Mouse (Mus musculus): ENCODE data around the gene Tsen34. TPM values are rescaled to one million over a fixed set of nuclear protein-coding genes. Genes with fewer than 3 reads are reported as not detected.

The Tsen34 gene
- polyA plus RNA-seq (2016; fragmentation: Nextera tagmentation; extraction: Ambion mirVana): 269 and 282 TPM in 2 replicates

- WGBS: under 1% methylated on average over 49 of the region's 49 CpGs
These were observed at the start of gene Tsen34 for GRCm38 (mm10) chr7:3692382-3692986. Gene Tsen34, plus strand, starts transcription at chr7:3692863.

GRCm38 (mm10) chr7:3643412-3643811 lies 49.3 kb upstream of the Tsen34 start:
- peak overlapping the region; percentile 100; the same call in 1 of the 2 replicates for H3K4me3 ChIP-seq

More at GRCm38 (mm10) chr7:3692382-3692986, at the start of gene Tsen34:
- peaks cover 28% of the 10 kb centered on the region for H3K4me1 ChIP-seq (replicated peaks)
- H3K36me3 ChIP-seq: peaks cover 31% of the 10 kb centered on the region
- peak within 1 kb of the TSS; percentile 72 for H3K4me3 ChIP-seq
- DNase-seq (ENCODE audit: low spot score): no peak
- no peaks in the 10 kb centered on the region for H3K9me3 ChIP-seq
- peak within 1 kb of the TSS; percentile 92 for H3K27ac ChIP-seq
- no peaks in the 10 kb centered on the region for H3K27me3 ChIP-seq (ENCODE audit: insufficient read depth, poor library complexity, severe bottlenecking)

DNA sequence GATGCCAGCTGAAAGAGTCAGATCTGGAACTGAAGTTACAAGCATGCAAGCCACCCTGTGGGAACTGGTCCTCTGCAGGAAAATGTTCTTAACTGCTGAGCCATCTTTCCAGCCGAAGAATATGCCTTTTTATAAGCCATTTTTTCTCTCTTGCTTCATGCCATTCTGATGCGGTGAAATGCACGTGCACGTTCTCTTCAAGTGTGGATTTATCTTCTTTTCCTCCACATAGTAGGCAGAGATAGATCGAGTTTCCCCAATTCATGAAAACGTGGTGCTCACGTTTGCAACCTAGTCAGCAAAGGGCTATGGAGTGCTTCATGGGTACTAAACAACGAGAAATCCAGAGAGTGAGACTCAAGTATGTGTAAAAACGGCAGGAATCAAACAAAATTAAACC lies 48.8 kb upstream of the Tsen34 start:
- peak overlapping the region; percentile 100 for H3K4me3 ChIP-seq
- H3K4me1 ChIP-seq (replicated peaks): peaks cover 36% of the 10 kb centered on the region
- peaks cover 58% of the 10 kb centered on the region for H3K36me3 ChIP-seq
- H3K27ac ChIP-seq: peak overlapping the region; percentile 77; the same call in 1 of the 2 replicates
- 24% methylated on average over 9 of the region's 9 CpGs for WGBS
- no peaks in the 10 kb centered on the region for H3K27me3 ChIP-seq (ENCODE audit: insufficient read depth, poor library complexity, severe bottlenecking)
- H3K9me3 ChIP-seq: 0 out of 2 replicates have a peak, but pooled peaks cover 3% of the 10 kb centered on the region
- DNase-seq (ENCODE audit: low spot score): no peak

More at GRCm38 (mm10) chr7:3643412-3643811, 49.3 kb upstream of the Tsen34 start:
- H3K36me3 ChIP-seq: peaks cover 58% of the 10 kb centered on the region
- H3K27ac ChIP-seq: no peak overlapping the region
- no peaks in the 10 kb centered on the region for H3K27me3 ChIP-seq (ENCODE audit: insufficient read depth, poor library complexity, severe bottlenecking)
- 0 out of 2 replicates have a peak, but pooled peaks cover 3% of the 10 kb centered on the region for H3K9me3 ChIP-seq
- H3K4me1 ChIP-seq (replicated peaks): peaks cover 32% of the 10 kb centered on the region
- DNase-seq (ENCODE audit: low spot score): no peak
- 70% methylated on average over 5 of the region's 5 CpGs for WGBS

GRCm38 (mm10) chr7:3644348-3644671 lies 48.4 kb upstream of the Tsen34 start:
- peak overlapping the region; percentile 77 for H3K27ac ChIP-seq
- peaks cover 56% of the 10 kb centered on the region for H3K36me3 ChIP-seq

DNA sequence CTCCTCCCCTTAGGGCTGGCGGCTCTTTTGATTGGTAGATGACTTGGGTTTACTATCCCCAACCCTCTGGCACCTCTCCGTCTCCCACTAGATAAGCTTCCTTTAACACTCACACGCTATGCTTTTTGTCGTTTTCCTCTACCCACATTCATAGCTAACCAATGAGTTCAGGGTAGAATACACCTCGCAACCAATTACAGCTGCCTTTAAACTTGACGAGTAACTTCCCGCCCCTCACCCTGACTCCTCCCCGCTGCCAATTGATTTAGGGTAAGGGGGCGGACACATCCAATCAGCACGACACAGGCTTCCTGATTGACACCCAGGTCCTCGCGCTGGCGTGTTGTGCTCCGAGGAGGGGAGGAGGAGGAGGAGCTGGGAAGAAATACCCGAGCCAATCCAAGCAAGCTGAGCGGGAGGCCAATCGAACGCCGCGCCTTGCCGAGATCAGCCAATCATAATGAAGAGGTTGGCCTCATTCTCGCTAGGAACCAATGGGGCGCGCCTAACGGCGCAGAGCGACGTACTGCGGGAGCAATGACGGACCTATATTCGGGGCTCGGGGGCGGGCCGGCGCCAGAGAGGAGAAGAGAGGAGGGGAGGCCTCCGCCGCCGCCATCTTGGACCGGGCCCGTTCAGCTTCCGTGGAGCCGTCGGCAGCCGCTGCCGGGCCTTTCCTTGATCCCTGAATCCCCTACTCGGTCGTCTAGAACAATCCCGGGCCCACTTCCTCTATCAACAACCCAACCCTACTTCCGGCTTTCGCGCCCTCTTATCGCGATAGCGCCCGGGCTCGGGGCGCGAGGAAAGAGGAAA lies 47.8 kb upstream of the Tsen34 start, which contains the start of gene Cnot3:
TSS of gene Cnot3 (plus strand) at position 597 of the 816 bp plus-strand sequence.
- Histone ChIP-seq H3K27me3 (ENCODE audit: insufficient read depth, poor library complexity, severe bottlenecking) (no peaks in the 10 kb centered on the region), H3K9me3 (0 out of 2 replicates have a peak, but pooled peaks cover 3% of the 10 kb centered on the region), H3K4me3 (peak within 1 kb of the TSS; percentile 100), H3K4me1 (replicated peaks) (peaks cover 36% of the 10 kb centered on the region), H3K27ac (peak within 1 kb of the TSS; percentile 98), H3K36me3 (peaks cover 56% of the 10 kb centered on the region)
- DNase-seq (ENCODE audit: low spot score): peak; percentile 99
- WGBS: under 1% methylated on average over 58 of the region's 58 CpGs

More at GRCm38 (mm10) chr7:3644348-3644671, 48.4 kb upstream of the Tsen34 start:
- peak overlapping the region; percentile 100 for H3K4me3 ChIP-seq
- DNase-seq (ENCODE audit: low spot score): no peak
- 0 out of 2 replicates have a peak, but pooled peaks cover 3% of the 10 kb centered on the region for H3K9me3 ChIP-seq
- H3K27me3 ChIP-seq (ENCODE audit: insufficient read depth, poor library complexity, severe bottlenecking): no peaks in the 10 kb centered on the region
- H3K4me1 ChIP-seq (replicated peaks): peaks cover 36% of the 10 kb centered on the region
- WGBS: under 1% methylated on average over 11 of the region's 11 CpGs

- no peak for DNase-seq (ENCODE audit: low spot score)
- WGBS: under 1% methylated on average over 55 of the region's 58 CpGs
- peaks cover 56% of the 10 kb centered on the region for H3K36me3 ChIP-seq
These were observed 47.1 kb upstream of the Tsen34 start for GRCm38 (mm10) chr7:3645488-3646025.

GRCm38 (mm10) chr7:3646188-3646587 lies 46.5 kb upstream of the Tsen34 start:
- H3K27ac ChIP-seq: peak overlapping the region; percentile 98
- 0 out of 2 replicates have a peak, but pooled peaks cover 3% of the 10 kb centered on the region for H3K9me3 ChIP-seq
- 40% methylated on average over 9 of the region's 9 CpGs for WGBS
- peak overlapping the region; percentile 100 for H3K4me3 ChIP-seq
- H3K36me3 ChIP-seq: peaks cover 56% of the 10 kb centered on the region
- no peaks in the 10 kb centered on the region for H3K27me3 ChIP-seq (ENCODE audit: insufficient read depth, poor library complexity, severe bottlenecking)
- DNase-seq (ENCODE audit: low spot score): no peak
- peaks cover 36% of the 10 kb centered on the region for H3K4me1 ChIP-seq (replicated peaks)

More at GRCm38 (mm10) chr7:3645488-3646025, 47.1 kb upstream of the Tsen34 start:
- Histone ChIP-seq H3K27ac (peak overlapping the region; percentile 98), H3K9me3 (0 out of 2 replicates have a peak, but pooled peaks cover 3% of the 10 kb centered on the region), H3K4me1 (replicated peaks) (peaks cover 36% of the 10 kb centered on the region), H3K4me3 (peak overlapping the region; percentile 100), H3K27me3 (ENCODE audit: insufficient read depth, poor library complexity, severe bottlenecking) (no peaks in the 10 kb centered on the region)

DNA sequence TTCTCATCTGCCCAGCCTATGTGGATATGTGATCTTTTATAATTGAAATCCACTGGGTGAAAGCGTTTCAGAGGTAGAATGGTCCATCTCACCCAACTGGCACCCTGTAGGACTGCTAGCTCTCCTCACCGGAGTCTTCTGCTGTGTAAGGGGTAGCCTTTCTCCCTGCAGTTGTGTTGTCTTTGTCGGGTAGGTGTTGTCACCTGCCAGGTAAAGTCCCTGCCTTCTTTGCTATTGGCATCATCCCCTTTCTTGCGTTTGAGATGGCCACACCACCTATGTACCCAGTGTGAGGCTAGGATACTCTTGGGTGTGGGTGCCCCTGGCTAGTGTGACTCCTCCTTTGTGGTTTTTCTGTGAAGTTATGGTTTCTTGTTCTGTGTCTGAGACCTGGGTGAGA lies 46.0 kb upstream of the Tsen34 start:
- Histone ChIP-seq H3K36me3 (peaks cover 56% of the 10 kb centered on the region), H3K4me3 (peak overlapping the region; percentile 100), H3K27ac (peak overlapping the region; percentile 98), H3K4me1 (replicated peaks) (peaks cover 36% of the 10 kb centered on the region), H3K27me3 (ENCODE audit: insufficient read depth, poor library complexity, severe bottlenecking) (no peaks in the 10 kb centered on the region), H3K9me3 (0 out of 2 replicates have a peak, but pooled peaks cover 3% of the 10 kb centered on the region)
- WGBS: 76% methylated on average over 4 of the region's 4 CpGs
- DNase-seq (ENCODE audit: low spot score): no peak

GRCm38 (mm10) chr7:3656966-3657365 lies 35.7 kb upstream of the Tsen34 start:
- no peak overlapping the region for H3K27ac ChIP-seq
- H3K36me3 ChIP-seq: peaks cover 100% of the 10 kb centered on the region
- no peaks in the 10 kb centered on the region for H3K27me3 ChIP-seq (ENCODE audit: insufficient read depth, poor library complexity, severe bottlenecking)
- 95% methylated on average over 4 of the region's 4 CpGs for whole genome bisulfite sequencing
- H3K4me1 ChIP-seq (replicated peaks): no peaks in the 10 kb centered on the region
- DNase-seq (ENCODE audit: low spot score): no peak
- H3K4me3 ChIP-seq: no peak overlapping the region
- H3K9me3 ChIP-seq: no peaks in the 10 kb centered on the region

GRCm38 (mm10) chr7:3658578-3658977 lies 34.1 kb upstream of the Tsen34 start:
- no peaks in the 10 kb centered on the region for H3K9me3 ChIP-seq
- no peak overlapping the region for H3K27ac ChIP-seq
- 96% methylated on average over 14 of the region's 14 CpGs for WGBS
- DNase-seq (ENCODE audit: low spot score): no peak
- no peaks in the 10 kb centered on the region for H3K27me3 ChIP-seq (ENCODE audit: insufficient read depth, poor library complexity, severe bottlenecking)
- H3K4me1 ChIP-seq (replicated peaks): peaks cover 3% of the 10 kb centered on the region
- H3K4me3 ChIP-seq: no peak overlapping the region
- H3K36me3 ChIP-seq: peaks cover 100% of the 10 kb centered on the region

GRCm38 (mm10) chr7:3664524-3665214 lies 28.0 kb upstream of the Tsen34 start:
- Histone ChIP-seq H3K9me3 (no peaks in the 10 kb centered on the region), H3K4me1 (replicated peaks) (peaks cover 30% of the 10 kb centered on the region), H3K27me3 (ENCODE audit: insufficient read depth, poor library complexity, severe bottlenecking) (no peaks in the 10 kb centered on the region), H3K4me3 (peak overlapping the region; percentile 79), H3K27ac (peak overlapping the region; percentile 91), H3K36me3 (peaks cover 41% of the 10 kb centered on the region)
- WGBS: 38% methylated on average over 15 of the region's 15 CpGs
- no peak for DNase-seq (ENCODE audit: low spot score)

Data from hindbrain, embryonic 10.5 days (tissue).